Mouse (Mus musculus) leukemia stem cell, adult 10-12 weeks (primary cell): ENCODE measurements around the gene Thbs3. TPM values are rescaled to one million over a fixed set of nuclear protein-coding genes. Genes with fewer than 3 reads are reported as not detected.

Experiments used
- polyA plus RNA-seq: library from polyadenylated mRNA; stranded (reverse); fragments of >175 nt; gene quantifications from 2 replicates; pipeline ENCODE4 v1.2.3, GENCODE M21; 2012; ENCODE audit warnings: low replicate concordance

Gene Thbs3
- polyA plus RNA-seq, result 0.07 and 0.12 TPM in 2 replicates

GRCm38 (mm10) chr3:89214681-89215411 is at the start of gene Thbs3:
Gene Thbs3 (plus strand): TSS chr3:89215180.

GRCm38 (mm10) chr3:89177242-89178106 is 37.5 kb upstream of the Thbs3 start, which contains the start of gene Scamp3:
Gene Scamp3 (plus strand): TSS chr3:89177473.

GRCm38 (mm10) chr3:89183058-89183958 is 31.7 kb upstream of the Thbs3 start, which contains the start of gene Fam189b:
Gene Fam189b (plus strand): TSS chr3:89183143.

GRCm38 (mm10) chr3:89202253-89203141 is 12.5 kb upstream of the Thbs3 start, which contains the start of gene Gba:
Gene Gba (plus strand): TSS chr3:89202928.

GRCm38 (mm10) chr3:89226900-89227299 is 11.9 kb downstream of the Thbs3 start, which contains the start of gene Mtx1:
Gene Mtx1 (minus strand): TSS chr3:89227088.

GRCm38 (mm10) chr3:89228836-89229235 is 13.9 kb downstream of the Thbs3 start, which contains the start of gene Muc1:
Gene Muc1 (plus strand): TSS chr3:89229057.

GRCm38 (mm10) chr3:89245688-89246171 is 30.8 kb downstream of the Thbs3 start, which contains the start of gene Krtcap2:
Gene Krtcap2 (plus strand): TSS chr3:89245966.

GRCm38 (mm10) chr3:89246261-89247100 is 31.5 kb downstream of the Thbs3 start, which contains the start of gene Trim46:
Gene Trim46 (minus strand): TSS chr3:89246309.

GRCm38 (mm10) chr3:89259076-89259475 is 44.1 kb downstream of the Thbs3 start, which contains the start of gene Dpm3:
Gene Dpm3 (plus strand): TSS chr3:89259358.

GRCm38 (mm10) chr3:89270051-89270755 is 55.2 kb downstream of the Thbs3 start, which contains the start of gene Slc50a1:
Gene Slc50a1 (minus strand): TSS chr3:89270570.

Other genes starting within 250 kb of the Thbs3 start
- 12.2 and 18.4 TPM in 2 replicates for gene Rusc1, start 121.9 kb upstream of the Thbs3 start, polyA plus RNA-seq
- gene Gm43738, start 114.1 kb upstream of the Thbs3 start, polyA plus RNA-seq, result 1.5 and 5.4 TPM in 2 replicates
- 2.5 and 4.7 TPM in 2 replicates for gene Fdps, start 113.2 kb upstream of the Thbs3 start, polyA plus RNA-seq
- gene Pklr, start 79.0 kb upstream of the Thbs3 start, polyA plus RNA-seq, result 289 and 608 TPM in 2 replicates
- 0.42 and 0.53 TPM in 2 replicates for gene Hcn3, start 55.0 kb upstream of the Thbs3 start, polyA plus RNA-seq
- 23.7 and 40.4 TPM in 2 replicates for gene Clk2, start 50.4 kb upstream of the Thbs3 start, polyA plus RNA-seq
- 198 and 209 TPM in 2 replicates for gene Scamp3, start 37.7 kb upstream of the Thbs3 start, polyA plus RNA-seq
- 55.0 and 89.5 TPM in 2 replicates for gene Fam189b, start 32.0 kb upstream of the Thbs3 start, polyA plus RNA-seq
- gene Gba, start 12.3 kb upstream of the Thbs3 start, polyA plus RNA-seq, result 5.4 and 6.8 TPM in 2 replicates
- 448 and 636 TPM in 2 replicates for gene Mtx1, start 11.9 kb downstream of the Thbs3 start, polyA plus RNA-seq
- gene Muc1, start 13.9 kb downstream of the Thbs3 start, polyA plus RNA-seq, result 0.77 TPM in 1 of 2 replicates, not detected in the other
- gene Krtcap2, start 30.8 kb downstream of the Thbs3 start, polyA plus RNA-seq, result 48.3 and 213 TPM in 2 replicates
- 2.6 and 5.4 TPM in 2 replicates for gene Trim46, start 31.1 kb downstream of the Thbs3 start, polyA plus RNA-seq
- 175 and 302 TPM in 2 replicates for gene Dpm3, start 44.2 kb downstream of the Thbs3 start, polyA plus RNA-seq
- 10.0 and 13.3 TPM in 2 replicates for gene Slc50a1, start 55.4 kb downstream of the Thbs3 start, polyA plus RNA-seq
- 0.14 and 1.4 TPM in 2 replicates for gene Efna1, start 66.0 kb downstream of the Thbs3 start, polyA plus RNA-seq
- not detected in 2 replicates for gene Efna3, start 107.8 kb downstream of the Thbs3 start, polyA plus RNA-seq
- 0.39 and 0.50 TPM in 2 replicates for gene Efna4, start 122.8 kb downstream of the Thbs3 start, polyA plus RNA-seq
- gene Adam15, start 134.8 kb downstream of the Thbs3 start, polyA plus RNA-seq, result 28.1 and 30.7 TPM in 2 replicates
- gene Dcst2, start 146.8 kb downstream of the Thbs3 start, polyA plus RNA-seq, result not detected in 2 replicates
- gene Dcst1, start 150.1 kb downstream of the Thbs3 start, polyA plus RNA-seq, result not detected in 2 replicates
- 48.8 and 81.5 TPM in 2 replicates for gene Zbtb7b, start 179.6 kb downstream of the Thbs3 start, polyA plus RNA-seq
- gene Lenep, start 187.6 kb downstream of the Thbs3 start, polyA plus RNA-seq, result not detected in 2 replicates
- gene Flad1, start 196.7 kb downstream of the Thbs3 start, polyA plus RNA-seq, result 6.2 and 29.0 TPM in 2 replicates
- gene Cks1b, start 203.2 kb downstream of the Thbs3 start, polyA plus RNA-seq, result 26.6 and 26.7 TPM in 2 replicates
- 159 TPM in 2 replicates for gene Shc1, start 203.3 kb downstream of the Thbs3 start, polyA plus RNA-seq
- 423 and 488 TPM in 2 replicates for gene Pygo2, start 215.0 kb downstream of the Thbs3 start, polyA plus RNA-seq
- 12.7 and 17.4 TPM in 2 replicates for gene Pbxip1, start 221.5 kb downstream of the Thbs3 start, polyA plus RNA-seq
- 1.3 and 13.0 TPM in 2 replicates for gene Pmvk, start 239.4 kb downstream of the Thbs3 start, polyA plus RNA-seq